Mouse (Mus musculus): ENCODE results near the gene Alpl. TPM values are rescaled to one million over a fixed set of nuclear protein-coding genes. Genes with fewer than 3 reads are reported as not detected.

Alpl gene
- polyA plus RNA-seq (2014; fragmentation: Illumina TruSeq; extraction: RNeasy Lipid Tissue Mini Kit (QIAGEN cat#74804)), result 2.4 TPM

GRCm38 (mm10) chr4:137795611-137796557, at the start of gene Alpl:
TSS of gene Alpl (minus strand) at chr4:137796384.

Other genes with a start within 250 kb of the Alpl start
- not detected for gene Ldlrad2, start 221.8 kb downstream of the Alpl start, polyA plus RNA-seq (2014; fragmentation: Illumina TruSeq; extraction: RNeasy Lipid Tissue Mini Kit (QIAGEN cat#74804))
- gene Usp48, start 202.6 kb downstream of the Alpl start, polyA plus RNA-seq (2014; fragmentation: Illumina TruSeq; extraction: RNeasy Lipid Tissue Mini Kit (QIAGEN cat#74804)), result 127 TPM
- 0.46 TPM for gene Rap1gap, start 131.7 kb downstream of the Alpl start, polyA plus RNA-seq (2014; fragmentation: Illumina TruSeq; extraction: RNeasy Lipid Tissue Mini Kit (QIAGEN cat#74804))
- 32.0 TPM for gene Ece1, start 65.9 kb upstream of the Alpl start, polyA plus RNA-seq (2014; fragmentation: Illumina TruSeq; extraction: RNeasy Lipid Tissue Mini Kit (QIAGEN cat#74804))
- 38.5 TPM for gene Eif4g3, start 196.6 kb upstream of the Alpl start, polyA plus RNA-seq (2014; fragmentation: Illumina TruSeq; extraction: RNeasy Lipid Tissue Mini Kit (QIAGEN cat#74804))